Mouse (Mus musculus): ENCODE results near the gene Prss38. TPM values are rescaled to one million over a fixed set of nuclear protein-coding genes. Genes with fewer than 3 reads are reported as not detected.
A peak's percentile ranks its signal among the peaks of the same experiment; 100 is the strongest.

Gene Prss38
- total RNA-seq (2021): not detected

- intact Hi-C loops (cut with DNase I): no loop called here
- no peak for DNase-seq
These were observed at the start of gene Prss38 for GRCm38 (mm10) chr11:59375475-59375874. TSS of gene Prss38 (minus strand) at chr11:59375657.

GRCm38 (mm10) chr11:59423010-59423588 is 47.6 kb upstream of the Prss38 start:
- no peak for DNase-seq
- intact Hi-C loops (cut with DNase I): no loop called here

DNA sequence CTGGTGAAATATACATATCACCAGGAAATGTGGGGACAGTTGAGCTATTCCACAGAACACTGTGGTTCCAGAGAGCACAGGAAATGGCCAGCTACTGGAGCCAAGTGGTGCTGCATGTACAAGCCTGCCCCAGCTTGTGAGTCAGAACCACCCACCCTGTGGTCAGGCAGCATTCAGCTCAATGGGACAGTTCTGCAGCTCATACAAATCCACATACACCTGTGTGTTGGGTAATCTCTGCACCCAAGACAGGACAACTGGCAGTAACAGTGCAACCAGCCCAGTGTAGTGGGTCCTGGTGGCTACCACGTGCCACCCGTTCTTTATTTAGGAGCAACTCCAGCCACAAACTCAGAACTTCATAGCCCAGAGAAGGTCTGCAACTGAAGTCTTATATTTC is 46.5 kb upstream of the Prss38 start:
- DNase-seq: no peak
- intact Hi-C loops (cut with DNase I): no loop called here

DNA sequence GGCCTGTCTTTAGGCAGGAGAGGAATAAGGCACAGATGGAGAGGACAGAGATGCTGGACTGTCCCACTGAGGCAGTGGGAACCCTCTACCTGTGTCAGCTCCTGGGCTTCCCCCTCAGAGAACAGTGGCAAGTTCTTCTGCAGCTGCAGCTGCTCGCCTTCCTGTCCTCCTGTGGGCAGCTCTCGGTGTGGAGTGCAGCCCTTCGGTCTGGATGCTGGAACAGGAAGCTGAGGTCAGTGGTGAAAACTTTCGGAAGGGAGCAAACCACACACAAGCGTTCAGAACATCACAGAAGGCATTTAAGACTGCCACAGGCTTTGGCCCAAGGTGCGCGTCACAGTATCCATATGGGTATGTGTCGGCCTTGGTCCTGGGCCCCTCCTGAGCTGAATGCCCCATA is 46.0 kb upstream of the Prss38 start:
- no peak for DNase-seq
- intact Hi-C loops (cut with DNase I): no loop called here

DNA sequence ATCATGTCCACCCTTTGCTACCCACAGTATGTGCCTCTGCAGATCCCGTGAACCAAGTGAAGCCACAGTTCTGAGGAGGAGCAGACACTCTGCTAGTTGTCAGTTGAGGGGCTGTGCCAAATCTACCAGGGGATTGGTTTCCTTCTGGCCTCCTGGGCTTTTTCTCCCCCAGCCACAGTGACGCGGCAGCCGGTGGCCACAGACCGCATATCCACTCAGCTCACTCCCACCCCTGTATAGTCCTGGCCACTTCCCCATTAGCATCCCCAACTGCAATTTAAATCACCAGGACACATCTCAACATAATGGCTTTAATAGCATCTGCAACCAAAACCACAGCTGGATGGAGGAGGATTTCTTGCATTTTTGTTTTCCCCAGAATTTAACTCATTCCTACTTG is 43.3 kb upstream of the Prss38 start:
- intact Hi-C loops (cut with DNase I): no loop called here
- DNase-seq: no peak

DNA sequence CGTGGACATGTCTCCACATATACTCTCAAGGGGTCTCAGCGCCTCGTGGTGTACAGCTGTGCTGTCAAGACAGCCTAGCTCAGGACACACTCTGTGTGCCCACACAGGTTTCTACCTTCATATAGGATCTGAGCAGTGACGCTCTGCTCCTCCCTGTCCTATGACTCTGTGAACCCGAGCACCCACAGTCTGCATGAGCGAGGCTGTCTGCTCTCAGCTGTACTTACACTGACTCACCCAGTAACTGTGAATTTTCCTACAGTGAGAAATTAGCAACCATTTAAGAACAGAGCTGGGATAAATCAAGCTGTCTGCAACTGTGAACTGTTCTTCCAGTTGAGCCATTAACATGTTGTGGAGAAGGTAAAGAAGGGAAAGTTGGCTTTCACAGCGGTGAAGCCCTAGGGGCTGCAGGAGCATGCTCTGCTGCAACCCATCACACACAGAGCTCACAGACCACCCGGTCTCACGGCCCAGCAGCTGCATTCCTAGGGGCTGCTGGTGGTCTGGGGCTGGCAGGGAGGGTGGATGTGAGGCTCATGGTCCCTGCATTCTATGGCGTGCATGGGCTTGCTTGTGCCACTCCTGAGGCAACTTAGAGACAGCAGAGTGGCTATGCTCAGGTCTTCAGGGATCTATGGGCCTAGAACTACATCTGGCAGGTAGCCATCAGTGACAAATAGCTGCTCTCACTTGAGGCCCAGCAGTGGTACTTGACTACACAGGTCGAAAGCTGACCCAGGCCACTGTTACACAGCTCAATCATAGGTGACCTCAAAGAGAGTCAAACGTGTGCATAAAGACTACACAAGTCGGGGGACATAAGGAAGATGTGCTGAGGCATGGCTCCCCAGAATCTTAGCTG is 37.8 kb upstream of the Prss38 start:
- DNase-seq: no peak
- intact Hi-C loops (cut with DNase I): no loop called here

DNA sequence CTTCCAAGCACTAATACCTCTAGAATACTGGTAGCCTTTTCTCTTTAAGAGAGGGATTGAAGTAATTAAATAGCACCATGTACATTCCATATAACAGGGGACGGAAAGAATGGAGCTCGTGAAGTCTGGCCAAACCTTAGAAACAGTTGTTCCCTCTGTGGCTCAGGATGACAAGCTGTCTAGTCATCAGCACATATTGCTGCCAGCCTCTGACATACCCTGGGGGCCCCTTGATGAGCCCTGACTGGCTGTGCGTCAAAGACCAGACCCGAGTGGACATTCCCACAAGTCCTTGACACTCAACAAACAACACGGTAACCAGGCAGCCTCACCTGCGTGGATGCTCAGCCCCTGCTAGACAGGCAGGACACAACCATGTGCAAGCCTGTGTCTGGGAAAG is 36.6 kb upstream of the Prss38 start:
- no peak for DNase-seq
- intact Hi-C loops (cut with DNase I): no loop called here

- intact Hi-C loops (cut with DNase I): no loop called here
These were observed 35.4 kb upstream of the Prss38 start for GRCm38 (mm10) chr11:59410851-59411250.

GRCm38 (mm10) chr11:59405761-59406160 is 30.3 kb upstream of the Prss38 start:
- no peak for DNase-seq
- intact Hi-C loops (cut with DNase I): no loop called here

More at GRCm38 (mm10) chr11:59410851-59411250, 35.4 kb upstream of the Prss38 start:
- no peak for DNase-seq

GRCm38 (mm10) chr11:59400876-59401275 is 25.4 kb upstream of the Prss38 start:
- DNase-seq: no peak
- intact Hi-C loops (cut with DNase I): no loop called here

DNA sequence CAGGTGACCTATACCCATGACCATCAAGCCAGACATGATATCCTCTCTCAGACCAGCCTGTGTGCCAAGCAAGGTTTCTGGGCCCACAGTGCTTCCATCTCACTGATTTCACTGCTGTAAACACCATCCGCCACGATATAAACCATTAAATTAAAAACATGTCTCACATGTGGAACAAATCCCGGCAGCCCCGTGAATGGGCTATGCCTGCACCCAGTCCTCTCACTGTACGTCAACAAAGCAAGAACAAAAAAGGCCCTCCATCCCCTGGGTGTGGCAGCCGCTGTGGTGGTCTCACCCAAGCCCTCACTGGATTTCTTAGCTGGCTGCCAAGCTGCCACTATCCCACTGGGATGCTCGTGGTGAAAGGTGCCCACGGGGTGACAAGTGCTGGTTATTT is 24.4 kb upstream of the Prss38 start:
- no peak for DNase-seq
- intact Hi-C loops (cut with DNase I): no loop called here

- intact Hi-C loops (cut with DNase I): no loop called here
These were observed 22.3 kb upstream of the Prss38 start for GRCm38 (mm10) chr11:59397536-59398371.

DNA sequence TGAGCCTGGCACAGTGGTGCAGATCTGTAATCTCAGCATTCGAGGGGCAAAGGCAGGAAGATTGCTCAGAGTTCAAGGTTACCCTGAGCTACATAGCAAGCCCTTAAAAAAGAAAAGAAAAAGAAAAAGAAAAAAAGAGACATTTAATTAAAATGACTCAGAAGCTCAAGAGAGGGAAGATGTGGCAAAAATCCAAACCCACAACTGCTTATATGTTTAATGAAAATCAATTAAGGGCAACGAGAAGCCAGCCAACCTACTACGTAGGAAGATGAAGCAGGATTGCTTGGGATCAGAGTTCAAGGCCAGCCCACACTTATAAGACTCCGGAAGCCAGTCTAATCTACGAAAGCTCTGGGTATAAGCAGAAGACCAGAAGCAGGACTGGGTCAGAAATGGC is 19.0 kb upstream of the Prss38 start:
- DNase-seq: no peak
- intact Hi-C loops (cut with DNase I): no loop called here

More at GRCm38 (mm10) chr11:59397536-59398371, 22.3 kb upstream of the Prss38 start:
- DNase-seq: no peak

GRCm38 (mm10) chr11:59393591-59393990 is 18.1 kb upstream of the Prss38 start:
- intact Hi-C loops (cut with DNase I): no loop called here
- peak; percentile 79 for DNase-seq

GRCm38 (mm10) chr11:59392300-59392699 is 16.8 kb upstream of the Prss38 start:
- intact Hi-C loops (cut with DNase I): no loop called here
- DNase-seq: no peak

- intact Hi-C loops (cut with DNase I): no loop called here
- DNase-seq: no peak
These were observed 15.0 kb upstream of the Prss38 start for GRCm38 (mm10) chr11:59390470-59390869.

GRCm38 (mm10) chr11:59389617-59390016 is 14.2 kb upstream of the Prss38 start:
- intact Hi-C loops (cut with DNase I): no loop called here
- no peak for DNase-seq

DNA sequence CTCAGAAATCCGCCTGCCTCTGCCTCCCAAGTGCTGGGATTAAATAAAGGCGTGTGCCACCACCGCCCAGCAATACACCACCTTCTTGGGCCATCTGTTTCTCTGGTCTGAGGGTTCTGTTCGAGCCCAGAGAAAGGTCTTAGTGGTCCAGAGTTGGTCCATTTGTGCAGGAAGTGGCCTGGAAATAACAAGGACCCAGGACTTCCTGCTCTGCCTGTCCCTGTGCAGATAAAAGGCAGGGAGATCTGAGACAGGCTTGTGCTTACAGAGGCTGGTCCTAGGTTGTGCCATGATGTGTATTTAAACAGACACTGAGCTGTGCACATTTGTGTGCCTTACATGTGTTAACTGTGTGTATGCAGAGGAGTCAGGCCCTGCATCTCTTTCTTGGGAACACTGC is 13.3 kb upstream of the Prss38 start:
- intact Hi-C loops (cut with DNase I): no loop called here
- no peak for DNase-seq

DNA sequence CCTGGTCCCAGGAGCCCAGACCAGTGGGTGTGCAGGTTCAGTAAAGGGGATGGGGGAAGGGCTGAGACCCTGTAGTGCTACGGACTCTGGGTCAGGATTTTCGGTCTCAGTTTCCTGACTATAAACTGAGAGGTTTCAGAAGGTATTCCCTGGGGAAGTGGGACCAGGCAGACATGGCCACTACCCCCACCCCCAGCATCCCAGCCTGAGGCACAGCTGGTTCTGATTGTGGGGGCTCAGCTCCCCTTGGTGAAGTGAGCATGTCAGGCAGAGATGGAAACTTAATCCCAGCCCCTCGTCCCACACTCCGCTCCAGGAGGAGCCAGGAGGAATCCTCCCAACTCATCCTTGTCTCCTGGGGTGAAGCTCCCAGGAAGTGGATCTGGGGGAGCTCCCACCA is 12.0 kb upstream of the Prss38 start:
- DNase-seq: no peak
- intact Hi-C loops (cut with DNase I): no loop called here

- intact Hi-C loops (cut with DNase I): no loop called here
- no peak for DNase-seq
These were observed 9.7 kb upstream of the Prss38 start for GRCm38 (mm10) chr11:59385123-59385522.

- DNase-seq: no peak
- intact Hi-C loops (cut with DNase I): no loop called here
These were observed 9.0 kb upstream of the Prss38 start for GRCm38 (mm10) chr11:59384441-59384959.

All from left cerebral cortex, postnatal 4 days (tissue).